Mouse (Mus musculus) retina, adult 2 months (tissue): ENCODE data around the gene Mat2a.
A peak's percentile ranks its signal among the peaks of the same experiment; 100 is the strongest.
"Not testable (repeated sequence)": the region's sequence is repeated elsewhere in the genome, so short reads cannot be mapped to it uniquely, and the experiment has no call there.

Experiments used
- DNase-seq: peaks from one replicate; pipeline ENCODE4 v3.0.0-alpha.2; 2012; ENCODE audit warnings: low read depth, low spot score

The Mat2a gene

DNA sequence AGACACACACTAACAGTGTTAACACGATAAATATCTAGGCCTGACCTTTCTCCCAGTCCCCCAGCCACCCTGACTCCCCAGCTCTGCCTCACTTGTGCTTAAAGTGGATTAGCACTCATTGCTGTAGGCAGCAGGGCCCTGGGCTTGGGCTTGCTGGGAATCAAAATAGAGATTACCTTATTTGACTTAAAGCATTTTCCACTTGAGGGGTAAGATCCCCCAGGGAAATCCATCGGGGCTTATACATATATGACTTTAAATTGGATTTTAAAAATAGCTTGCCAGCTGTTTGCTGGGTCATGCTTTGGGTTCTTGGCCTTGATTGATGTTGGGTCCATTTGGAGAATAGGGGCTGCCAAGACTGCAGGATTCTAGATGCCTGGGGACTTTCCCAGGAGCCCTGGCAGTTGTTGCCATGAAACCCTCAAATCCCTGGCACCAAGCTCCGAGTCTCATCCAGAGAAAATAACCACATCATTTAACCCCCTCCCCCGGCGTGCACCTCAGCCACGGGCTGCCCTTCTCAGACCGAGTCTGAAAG lies 15.5 kb upstream of the Mat2a start:
- no peak for DNase-seq

- DNase-seq: no peak
These were observed 14.9 kb upstream of the Mat2a start for GRCm38 (mm10) chr6:72454072-72454746.

DNA sequence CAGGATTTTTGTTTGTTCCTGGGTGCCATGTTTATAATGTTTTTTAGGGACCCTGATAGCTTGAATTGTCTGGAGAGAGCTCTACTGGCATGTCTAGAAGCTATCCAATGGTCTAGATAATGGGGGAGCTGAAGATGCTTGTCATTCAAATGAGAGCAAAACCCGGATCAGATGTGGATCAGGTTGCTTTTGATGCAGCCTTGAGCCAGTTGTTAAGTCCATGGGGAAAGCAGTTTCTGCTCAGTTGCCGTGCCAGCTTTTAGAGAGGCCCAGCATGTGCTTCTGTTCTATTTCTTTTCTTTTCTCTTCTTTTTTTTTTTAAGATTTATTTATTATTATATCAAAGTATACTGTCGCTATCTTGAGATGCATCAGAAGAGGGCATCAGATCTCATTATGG lies 14.2 kb upstream of the Mat2a start:
- DNase-seq: no peak

GRCm38 (mm10) chr6:72452329-72452728 lies 13.0 kb upstream of the Mat2a start:
- DNase-seq: no peak

GRCm38 (mm10) chr6:72451778-72452177 lies 12.4 kb upstream of the Mat2a start:
- not testable (repeated sequence) for DNase-seq

- no peak for DNase-seq
These were observed 8.1 kb upstream of the Mat2a start for GRCm38 (mm10) chr6:72447487-72447886.

DNA sequence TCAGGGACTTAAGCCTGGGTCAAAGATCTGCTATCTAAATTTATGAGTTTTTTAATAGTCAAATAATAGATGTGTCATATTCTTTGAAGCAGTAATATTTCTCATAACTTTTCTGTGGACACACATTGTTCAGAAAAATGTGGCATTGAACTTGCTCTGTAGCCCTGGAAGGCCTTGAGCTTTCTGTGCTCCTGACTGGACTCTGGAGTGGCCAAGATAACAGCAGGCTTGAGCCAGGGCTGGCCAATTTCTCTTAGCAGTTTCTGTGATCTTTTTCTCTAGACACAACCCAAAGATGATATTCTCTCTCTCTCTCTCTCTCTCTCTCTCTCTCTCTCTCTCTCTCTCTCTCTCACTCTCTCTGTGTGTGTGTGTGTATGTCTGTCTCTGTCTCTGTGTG lies 5.7 kb upstream of the Mat2a start:
- DNase-seq: no peak

GRCm38 (mm10) chr6:72442921-72443604 lies 3.7 kb upstream of the Mat2a start:
- no peak for DNase-seq

- DNase-seq: no peak
These were observed 1.0 kb upstream of the Mat2a start for GRCm38 (mm10) chr6:72440186-72440990.

GRCm38 (mm10) chr6:72438862-72439354 lies 450 bp downstream of the Mat2a start:
- DNase-seq: peak; percentile 63

- no peak for DNase-seq
These were observed 1.1 kb downstream of the Mat2a start for GRCm38 (mm10) chr6:72438226-72438625.

DNA sequence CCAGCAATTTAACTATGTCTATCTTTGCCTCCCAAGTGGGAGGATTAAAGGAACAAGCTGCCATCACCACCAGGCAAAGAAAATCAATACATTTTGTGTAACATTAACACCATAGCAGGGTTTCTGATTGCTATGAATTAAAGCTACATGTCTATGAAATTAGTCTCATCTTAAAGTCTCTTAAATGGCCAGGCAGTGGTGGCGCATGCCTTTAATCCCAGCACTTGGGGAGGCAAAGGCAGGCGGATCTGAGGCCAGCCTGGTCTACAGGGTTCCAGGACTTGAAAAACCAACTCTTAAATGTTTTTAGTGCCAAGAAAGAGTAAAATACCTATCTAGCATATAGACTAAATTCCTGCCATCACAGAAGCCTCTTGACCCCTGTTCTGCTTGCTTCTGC lies 7.2 kb downstream of the Mat2a start:
- DNase-seq: no peak

- DNase-seq: peak; percentile 66
These were observed 8.1 kb downstream of the Mat2a start for GRCm38 (mm10) chr6:72430989-72431921.

DNA sequence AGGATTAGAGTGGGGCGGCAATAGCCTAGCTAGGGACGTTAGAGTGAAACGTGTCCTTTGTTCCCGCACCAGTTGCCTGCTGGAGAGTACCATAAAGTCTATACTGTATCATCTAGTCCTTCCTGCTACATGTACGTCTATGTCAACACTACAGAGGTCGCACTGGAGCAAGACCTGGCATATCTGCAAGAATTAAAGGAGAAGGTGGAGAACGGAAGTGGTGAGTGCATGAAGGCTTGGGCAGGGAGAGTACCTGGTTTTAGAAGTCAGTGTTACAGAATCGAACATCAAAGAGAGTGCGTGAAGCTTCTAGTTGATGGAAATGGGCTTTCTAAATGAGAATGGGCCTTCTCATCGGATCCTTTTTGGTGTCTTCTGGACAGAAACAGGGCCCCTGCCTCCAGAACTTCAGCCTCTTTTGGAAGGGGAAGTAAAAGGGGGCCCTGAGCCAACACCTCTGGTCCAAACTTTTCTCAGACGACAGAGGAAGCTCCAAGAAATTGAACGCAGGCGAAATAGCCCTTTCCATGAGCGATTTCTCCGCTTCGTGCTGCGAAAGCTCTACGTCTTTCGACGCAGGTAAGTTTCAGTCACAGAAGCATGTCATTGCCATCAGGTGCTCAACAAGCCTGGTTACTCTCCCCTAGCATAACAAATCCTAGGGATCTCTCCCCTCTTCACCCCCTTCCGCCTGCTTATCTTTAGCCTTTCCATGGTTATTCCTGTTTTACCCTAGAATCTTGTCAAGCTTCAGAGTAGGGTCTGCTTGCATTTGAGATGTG lies 10.1 kb downstream of the Mat2a start:
- DNase-seq: no peak

DNA sequence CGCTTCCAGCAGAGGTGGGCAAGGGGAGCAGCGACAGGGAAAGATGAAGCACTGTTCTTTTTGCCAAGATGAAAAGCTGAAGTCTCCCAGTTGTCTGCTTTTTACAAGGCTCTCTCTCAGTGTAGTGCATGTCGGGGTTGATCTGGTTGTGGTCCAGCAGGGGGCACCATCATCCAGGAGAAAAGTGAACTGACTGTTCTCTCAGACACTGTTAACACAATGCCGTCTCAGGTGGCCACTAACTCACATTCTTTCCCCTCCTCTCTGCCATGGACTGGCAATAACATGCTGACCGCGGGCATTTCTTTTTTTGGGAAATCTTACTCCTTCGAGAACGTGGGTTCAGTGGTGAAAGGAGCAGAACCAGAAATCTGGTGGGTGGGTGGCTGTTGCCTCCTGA lies 11.3 kb downstream of the Mat2a start:
- peak; percentile 63 for DNase-seq

GRCm38 (mm10) chr6:72425646-72426045 lies 13.7 kb downstream of the Mat2a start:
- DNase-seq: no peak

GRCm38 (mm10) chr6:72420901-72421300 lies 18.5 kb downstream of the Mat2a start:
- no peak for DNase-seq

- DNase-seq: no peak
These were observed 19.6 kb downstream of the Mat2a start for GRCm38 (mm10) chr6:72419806-72420205.

DNA sequence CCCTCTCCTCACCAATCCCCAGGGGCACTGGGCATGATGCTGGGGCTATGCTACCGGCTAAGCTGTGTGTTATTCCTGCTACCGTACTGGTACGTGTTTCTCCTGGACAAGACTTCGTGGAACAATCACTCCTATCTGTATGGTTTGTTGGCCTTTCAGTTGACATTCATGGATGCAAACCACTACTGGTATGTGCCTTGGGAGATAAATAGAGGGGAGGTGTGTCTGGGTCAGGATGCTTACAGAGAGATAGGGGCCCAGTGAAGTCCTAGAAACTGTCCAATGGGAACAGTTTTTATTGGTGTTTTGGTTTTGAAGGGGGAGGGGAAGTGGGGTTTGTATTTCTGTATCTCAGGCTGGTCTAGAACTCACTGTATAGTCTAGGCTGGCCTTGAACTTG lies 21.1 kb downstream of the Mat2a start:
- DNase-seq: no peak
